Mouse (Mus musculus): ENCODE results near the gene Psmd1.

The Psmd1 gene

DNA sequence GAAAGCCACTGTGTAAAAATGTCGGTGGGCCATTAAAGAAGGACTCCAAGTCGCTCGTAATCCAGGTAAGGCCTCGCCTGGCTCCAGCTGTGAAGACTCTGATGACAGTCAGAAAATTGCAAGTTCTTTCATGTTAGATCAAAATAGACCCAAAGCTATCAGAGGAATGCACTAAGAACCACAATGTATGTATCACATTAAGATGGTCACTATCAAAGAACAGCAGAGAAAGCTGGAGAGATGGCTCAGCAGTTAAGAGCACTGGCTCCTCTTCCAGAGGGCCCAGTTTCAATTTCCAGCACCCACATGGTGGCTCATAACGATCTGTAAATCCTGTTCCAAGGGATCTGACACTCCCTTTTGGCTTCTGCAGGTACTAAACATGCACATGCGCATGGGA, 95.9 kb downstream of the Psmd1 start:
- no peak for DNase-seq (ENCODE audit: low spot score in 2 of 2)

DNA sequence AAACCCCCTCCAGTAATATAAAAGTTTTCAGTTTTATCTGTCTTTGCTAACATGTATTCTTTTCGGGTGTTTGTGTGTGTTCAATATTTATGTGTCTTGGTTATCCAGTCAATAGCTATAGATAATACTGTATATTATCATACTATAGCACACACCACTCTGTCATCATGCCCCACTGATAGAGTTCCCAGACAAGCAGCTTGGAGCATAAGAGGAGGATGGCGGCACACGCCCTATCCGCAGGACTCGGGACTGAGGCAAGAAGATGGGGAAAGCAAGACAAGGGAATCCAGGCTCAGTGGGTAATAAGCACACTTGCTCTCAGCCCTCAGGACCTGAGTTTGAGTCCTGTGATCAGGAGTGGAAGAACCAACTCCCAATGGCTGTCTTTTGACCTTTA, 96.3 kb downstream of the Psmd1 start:
- DNase-seq (ENCODE audit: low spot score in 2 of 2), result no peak

DNA sequence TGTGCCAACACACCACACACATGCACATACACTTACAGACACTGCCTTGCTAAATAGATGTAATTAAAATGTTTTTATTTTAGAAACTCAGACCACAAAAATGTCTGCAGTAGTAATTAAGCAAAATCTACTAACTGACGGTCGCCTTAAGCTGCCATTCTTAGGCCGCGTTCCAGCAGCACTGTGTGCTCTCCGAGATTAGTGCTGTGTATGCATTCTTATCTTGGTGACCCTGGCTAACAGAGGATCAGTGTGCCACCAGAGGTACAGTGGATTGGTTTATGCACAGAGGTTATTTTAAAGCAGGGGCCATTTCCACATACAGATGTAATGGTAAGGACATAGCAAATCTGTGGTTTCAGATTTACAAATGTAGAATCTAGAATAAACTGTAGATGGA, 96.9 kb downstream of the Psmd1 start:
- DNase-seq (ENCODE audit: low spot score in 2 of 2), result no peak

DNA sequence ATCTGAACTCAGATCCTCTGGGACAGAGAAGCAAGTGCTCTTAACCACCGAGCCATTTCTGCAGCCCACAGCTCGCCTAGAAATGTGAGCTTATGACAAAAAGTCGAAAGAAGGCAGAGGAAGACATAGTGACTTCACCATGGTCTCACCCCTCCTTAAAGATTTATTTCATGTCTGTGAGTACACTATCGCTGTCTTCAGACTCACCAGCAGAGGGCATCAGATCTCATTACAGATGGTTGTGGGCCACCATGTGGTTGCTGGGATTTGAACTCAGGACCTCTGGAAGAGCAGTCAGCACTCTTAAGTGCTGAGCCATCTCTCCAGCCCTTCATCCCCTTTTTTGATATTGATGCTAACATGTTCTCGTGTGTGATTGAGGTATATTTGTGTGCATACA, 110.4 kb downstream of the Psmd1 start:
- DNase-seq (ENCODE audit: low spot score in 2 of 2), result no peak

DNA sequence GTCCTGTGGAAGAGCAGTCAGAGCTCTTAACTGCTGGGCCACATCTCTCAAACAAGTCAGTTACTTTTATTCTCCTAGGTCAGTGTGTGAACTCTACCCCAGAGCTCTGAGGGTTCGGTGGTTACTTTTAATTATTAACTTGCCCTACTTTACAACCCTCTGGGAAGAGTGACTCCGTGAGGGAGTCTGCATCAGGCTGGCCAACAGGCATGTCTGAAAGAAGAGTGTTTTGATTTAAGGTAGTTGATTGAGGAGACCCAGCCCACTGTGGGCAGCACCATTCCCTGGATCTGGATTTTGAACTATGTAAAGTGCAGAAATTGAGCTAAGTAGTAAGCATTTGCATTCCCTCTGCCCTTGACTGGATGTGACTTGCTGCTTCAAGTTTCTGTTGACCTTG, 111.9 kb downstream of the Psmd1 start:
- no peak for DNase-seq (ENCODE audit: low spot score in 2 of 2)

DNA sequence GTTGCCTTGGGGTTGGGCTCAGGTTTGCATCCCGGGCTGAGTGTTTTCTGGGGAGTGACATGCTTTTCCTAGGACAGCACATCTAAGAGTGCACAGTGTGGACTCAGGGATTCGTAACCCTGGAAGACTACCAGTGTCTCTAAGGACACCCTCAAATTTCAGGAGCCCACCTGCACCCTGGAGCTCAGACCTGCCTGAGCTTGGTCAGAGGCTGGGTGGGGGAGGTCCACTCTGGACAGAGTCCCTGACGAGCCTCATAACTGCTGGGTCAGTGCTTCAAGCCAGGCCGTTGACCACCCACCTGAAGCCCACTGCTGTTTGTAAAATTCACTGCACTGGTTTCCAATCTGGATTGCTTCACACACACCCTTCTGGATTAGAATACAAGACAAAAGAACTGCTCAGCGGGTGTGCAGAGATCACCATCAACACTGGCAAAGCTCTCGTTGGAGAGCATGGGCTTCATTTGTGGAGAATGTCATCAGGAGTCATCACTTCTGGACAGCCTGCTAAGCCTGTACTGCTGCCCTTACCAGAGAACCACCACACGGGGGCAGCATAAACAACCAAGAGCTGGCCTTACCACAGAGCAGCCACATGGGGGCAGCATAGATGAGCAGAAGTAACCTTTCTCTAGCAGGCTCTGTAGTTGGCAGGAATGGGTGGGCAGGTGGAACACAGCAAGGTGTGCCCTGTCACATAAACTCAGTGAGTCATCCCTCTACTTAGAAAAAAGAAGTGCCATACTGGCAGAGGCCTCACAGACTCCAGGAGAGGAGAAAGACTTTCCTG, 114.5 kb downstream of the Psmd1 start:
- peak; percentile 67 to 84 for DNase-seq (ENCODE audit: low spot score in 2 of 2)

DNA sequence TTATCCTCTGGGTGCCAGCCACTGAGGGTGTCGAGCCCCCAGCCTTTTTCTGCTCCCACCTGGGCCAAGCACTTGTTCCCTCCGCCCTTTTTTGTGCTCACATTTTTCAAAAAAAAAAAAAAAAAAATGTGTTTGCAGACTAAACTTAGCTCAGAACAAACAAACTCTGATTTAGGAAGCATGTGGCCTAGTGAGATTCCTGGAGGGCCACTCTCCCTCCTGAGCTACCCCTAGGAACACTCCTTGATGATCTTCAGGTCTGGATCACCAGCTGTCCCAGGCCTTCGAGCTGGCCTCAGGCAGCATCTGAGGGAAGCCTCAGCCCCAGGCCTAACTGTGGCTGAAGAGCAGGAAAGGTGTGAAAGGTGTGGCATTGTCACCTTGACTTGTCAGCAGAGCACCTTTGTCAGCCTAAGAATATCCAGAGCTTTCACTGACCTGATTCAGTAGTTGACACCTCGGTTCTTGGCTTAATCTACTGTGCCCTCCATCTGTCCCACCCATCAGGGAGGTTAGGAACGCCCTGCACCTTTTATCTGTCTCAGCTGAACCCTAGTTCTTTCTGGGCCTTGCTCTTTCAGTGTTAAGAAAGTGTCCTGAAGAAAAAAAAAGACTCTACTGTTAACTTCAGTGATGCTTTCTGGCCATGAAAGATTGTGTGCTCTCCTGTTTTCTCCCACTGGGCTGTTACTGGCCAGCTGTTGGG, 118.0 kb downstream of the Psmd1 start:
- no peak for DNase-seq (ENCODE audit: low spot score in 2 of 2)

DNA sequence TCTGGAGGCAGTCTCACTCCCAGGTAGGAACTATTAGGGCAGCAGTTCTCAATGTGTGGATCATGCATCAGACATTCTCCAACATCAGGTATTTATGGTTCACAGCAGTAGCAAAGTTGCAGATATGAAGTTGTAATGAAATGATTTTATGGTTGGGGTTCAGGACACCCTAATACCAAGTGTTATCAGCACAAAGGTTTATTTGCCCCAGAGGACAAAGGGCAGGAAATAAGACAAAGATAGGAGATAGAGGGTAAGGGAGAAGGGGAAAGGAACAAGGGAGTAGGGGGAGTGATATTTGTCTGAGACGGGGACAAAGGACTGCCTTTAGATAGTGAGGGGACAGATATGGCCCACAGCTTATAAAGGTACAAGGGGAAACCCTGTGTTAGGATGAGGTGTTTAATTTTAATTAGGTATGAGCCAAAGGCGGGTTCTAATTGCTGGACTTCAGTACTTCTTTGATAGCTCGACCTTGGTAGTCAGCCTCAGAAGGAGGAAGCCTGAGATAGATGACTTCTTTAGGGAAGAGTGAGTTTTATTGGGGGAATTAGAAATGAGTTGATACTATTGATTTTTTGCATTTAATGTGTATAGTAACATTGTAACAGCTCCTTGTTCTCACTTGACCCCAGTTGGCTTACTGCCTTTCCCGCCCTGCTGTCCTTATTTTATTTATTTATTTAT, 119.5 kb downstream of the Psmd1 start:
- no peak for DNase-seq (ENCODE audit: low spot score in 2 of 2)

DNA sequence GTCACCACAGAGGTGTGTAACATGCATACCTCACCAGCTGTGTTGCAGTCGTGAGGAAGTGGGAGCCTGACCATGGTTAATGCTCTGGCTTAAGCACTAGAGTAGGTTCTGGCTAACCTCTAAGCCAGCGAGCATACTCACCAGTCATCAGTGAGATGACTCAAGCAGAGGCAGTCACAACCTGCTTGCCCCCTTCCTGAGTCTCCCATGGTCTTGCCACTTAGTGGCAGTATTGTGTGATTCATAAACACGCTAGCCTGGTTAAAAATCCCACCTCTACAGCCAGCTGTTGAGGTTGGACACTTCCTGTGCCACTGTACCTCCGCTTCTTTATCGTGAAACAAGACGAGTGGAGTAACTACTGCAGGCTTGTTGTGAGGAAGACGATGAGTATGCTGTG, 122.6 kb downstream of the Psmd1 start:
- DNase-seq (ENCODE audit: low spot score in 2 of 2), result no peak

DNA sequence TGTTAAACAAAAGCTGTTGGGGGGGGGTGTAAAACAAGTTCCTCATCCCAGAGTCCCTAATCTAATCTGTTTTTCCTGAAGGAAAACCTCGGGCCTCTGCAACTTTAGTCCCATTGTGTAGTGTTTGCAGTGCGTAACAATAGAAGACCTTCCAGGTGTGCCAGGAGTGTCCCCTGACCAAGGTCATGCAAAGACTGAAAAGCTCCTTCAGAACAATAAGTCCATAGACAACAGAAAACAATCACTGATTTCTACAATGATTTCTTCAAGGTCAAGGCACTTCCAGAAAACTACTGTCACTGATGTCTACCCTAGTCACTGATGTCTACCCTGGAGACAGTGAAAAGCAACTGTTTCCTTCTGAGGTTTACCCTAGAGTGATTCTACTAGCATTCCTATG, 123.7 kb downstream of the Psmd1 start:
- no peak for DNase-seq (ENCODE audit: low spot score in 2 of 2)

DNA sequence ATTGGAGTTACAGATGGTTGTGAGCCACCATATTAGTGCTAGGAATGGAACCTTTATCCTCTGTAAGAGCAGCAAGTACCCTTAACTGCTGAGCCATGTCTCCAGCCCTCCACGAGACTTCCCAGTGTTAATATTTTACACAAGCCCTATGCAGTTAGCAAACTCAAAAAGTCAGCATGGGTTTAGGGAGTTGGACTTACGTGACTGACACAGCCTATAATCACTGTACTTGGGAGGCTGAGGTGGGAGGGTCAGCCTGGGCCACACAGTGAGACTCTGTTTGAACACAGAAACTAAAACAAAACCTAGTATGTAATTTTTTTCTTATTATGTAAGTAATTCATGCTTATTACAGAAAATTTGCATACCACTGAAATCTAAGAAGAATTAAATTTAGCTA, 124.1 kb downstream of the Psmd1 start:
- DNase-seq (ENCODE audit: low spot score in 2 of 2), result no peak

Measured in spleen, postnatal 14 days (tissue).